Mouse (Mus musculus) hindbrain, embryonic 11.5 days (tissue): ENCODE measurements around the gene Senp1. TPM values are rescaled to one million over a fixed set of nuclear protein-coding genes. Genes with fewer than 3 reads are reported as not detected.
A peak's percentile ranks its signal among the peaks of the same experiment; 100 is the strongest.

Source experiments
- ATAC-seq: fragments of 200-750 bp; cut with Nextera tagmentation; 2 replicates; pipeline ENCODE4 v1.8.0; 2017; ENCODE audit warnings: mild to moderate bottlenecking, moderate TSS enrichment, moderate library complexity; ENCODE audit not compliant: low FRiP score
- DNase-seq: peaks from one replicate; pipeline ENCODE4 v3.0.0-alpha.2; 2015; ENCODE audit warnings: low spot score
- H3K27ac ChIP-seq: fragments of 300-500 bp; sonication (generic); 2 replicates; pipeline ENCODE4 v1.5.1; 2014; ENCODE audit warnings: mild to moderate bottlenecking, low read depth, low read length
- H3K27me3 ChIP-seq: fragments of 300-500 bp; sonication (generic); 2 replicates; pipeline ENCODE4 v1.6.1; 2014; ENCODE audit warnings: mild to moderate bottlenecking, low read length, moderate library complexity, mixed read lengths; ENCODE audit not compliant: control insufficient read depth, insufficient read depth
- H3K36me3 ChIP-seq: fragments of 300-500 bp; sonication (generic); 2 replicates; pipeline ENCODE4 v1.6.1; 2014; ENCODE audit warnings: mild to moderate bottlenecking, low read length, moderate library complexity, mixed read lengths; ENCODE audit not compliant: control insufficient read depth, insufficient read depth
- H3K4me1 ChIP-seq: fragments of 300-500 bp; sonication (generic); replicated peaks from 2 replicates; pipeline ENCODE4 v1.6.1; 2014; ENCODE audit warnings: low read length, mixed read lengths; ENCODE audit not compliant: control insufficient read depth, insufficient read depth
- H3K4me2 ChIP-seq: fragments of 300-500 bp; sonication (generic); replicated peaks from 2 replicates; pipeline ENCODE4 v1.6.1; 2014; ENCODE audit warnings: mild to moderate bottlenecking, low read depth, low read length
- H3K4me3 ChIP-seq: fragments of 300-500 bp; sonication (generic); 2 replicates; pipeline ENCODE4 v1.5.1; 2014; ENCODE audit warnings: low read depth, low read length
- H3K9ac ChIP-seq: fragments of 300-500 bp; sonication (generic); 2 replicates; pipeline ENCODE4 v1.6.1; 2014; ENCODE audit warnings: low read depth, low read length
- H3K9me3 ChIP-seq: fragments of 300-500 bp; sonication (generic); 2 replicates; pipeline ENCODE4 v1.6.1; 2016; ENCODE audit warnings: low read length; ENCODE audit not compliant: control insufficient read depth
- WGBS: fragments of 180-500 bp; shearing (Covaris S2); extraction: QIAGEN DNeasy Blood & Tissue Kit; methylation state at CpG from one replicate; pipeline ENCODE4 v1.1.7; 2014; 5-methylcytosine and 5-hydroxymethylcytosine counted together
- polyA plus RNA-seq: library from polyadenylated mRNA; unstranded; fragments of >200 nt; fragmentation: Nextera tagmentation; extraction: Ambion mirVana; gene quantifications from 2 replicates; pipeline ENCODE4 v1.2.1, GENCODE M21; 2014

The Senp1 gene
- polyA plus RNA-seq, 1 experiment from 2014 or later: 40.6 TPM

DNA sequence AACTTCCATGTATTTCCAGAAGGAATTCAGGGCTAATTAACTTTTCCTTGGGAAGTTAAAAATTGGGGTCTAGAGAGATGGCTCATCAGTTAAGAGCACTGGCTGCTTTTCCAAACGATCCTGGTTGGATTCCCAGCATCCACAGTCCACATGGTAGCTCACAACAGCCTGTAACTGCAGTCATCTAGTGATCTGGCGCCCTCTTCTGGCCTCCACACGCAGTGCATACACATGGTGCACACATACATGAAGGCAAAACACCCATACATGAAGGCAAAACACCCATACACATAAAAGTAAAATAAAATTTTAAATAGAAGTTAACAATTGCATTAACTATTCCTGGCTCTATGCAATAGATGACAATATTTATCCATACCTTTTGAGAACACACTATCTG, 3.4 kb upstream of the Senp1 start:
- Histone ChIP-seq H3K27me3 (no peaks in the 10 kb centered on the region), H3K27ac (no peak overlapping the region), H3K4me3 (no peak overlapping the region), H3K36me3 (no peaks in the 10 kb centered on the region), H3K9ac (no peak overlapping the region), H3K4me1 (peaks cover 1% of the 10 kb centered on the region; the same call in 1 of the 2 replicates), H3K9me3 (no peaks in the 10 kb centered on the region), H3K4me2 (no peak overlapping the region)
- peak; percentile 27 for DNase-seq
- ATAC-seq: no peak
- 57% methylated on average over 3 of the region's 3 CpGs for WGBS

GRCm38 (mm10) chr15:98094905-98095304, 1.4 kb upstream of the Senp1 start:
- Histone ChIP-seq H3K9me3 (no peaks in the 10 kb centered on the region), H3K4me2 (no peak overlapping the region), H3K4me1 (peaks cover 4% of the 10 kb centered on the region; the same call in 1 of the 2 replicates), H3K27me3 (no peaks in the 10 kb centered on the region), H3K27ac (no peak overlapping the region), H3K4me3 (no peak overlapping the region), H3K36me3 (no peaks in the 10 kb centered on the region), H3K9ac (no peak overlapping the region)
- 92% methylated on average over 12 of the region's 12 CpGs for WGBS
- ATAC-seq (no peak), DNase-seq (no peak)

DNA sequence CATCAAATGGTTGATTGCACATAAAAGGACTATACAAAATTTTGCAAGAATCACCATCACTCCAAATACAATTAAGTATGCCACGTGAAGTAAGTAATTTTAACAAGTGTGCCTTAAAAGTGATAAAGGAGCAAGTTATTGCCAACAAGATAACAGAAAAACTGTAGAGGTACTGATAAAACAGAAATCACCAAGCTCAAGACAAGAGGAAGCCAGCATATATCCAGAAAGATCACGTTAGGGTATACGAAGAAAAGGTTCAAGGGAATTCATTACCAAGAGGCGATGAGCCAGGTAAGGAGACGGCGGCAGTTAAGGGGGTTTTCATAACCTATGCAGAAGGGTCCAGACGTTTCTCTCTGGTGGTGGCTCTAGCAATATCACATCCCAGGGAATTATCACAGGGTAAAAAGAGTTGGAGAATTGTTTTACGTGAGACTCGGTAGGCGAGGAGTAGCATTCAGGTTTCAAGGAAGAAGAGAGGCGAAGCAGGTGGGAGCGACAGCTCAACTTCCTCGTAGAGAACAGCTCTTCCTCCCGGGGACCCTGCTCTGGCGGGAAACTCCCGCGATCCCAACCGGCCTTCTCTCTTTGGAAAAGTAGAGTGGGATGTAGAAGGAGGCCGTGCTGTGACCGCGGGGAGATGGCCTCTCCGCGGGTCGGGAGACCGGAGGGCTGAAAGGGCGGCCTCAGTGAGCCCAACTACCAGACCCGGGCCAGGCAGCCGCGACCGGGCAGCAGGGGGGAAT, 998 bp downstream of the Senp1 start, which contains the start of gene Pfkm:
Pfkm (plus strand) TSS at position 218 of the 749 bp plus-strand sequence.
- Histone ChIP-seq H3K9me3 (no peaks in the 10 kb centered on the region), H3K9ac (peak within 1 kb of the TSS; percentile 84), H3K4me3 (peak within 1 kb of the TSS; percentile 76), H3K4me1 (peaks cover 4% of the 10 kb centered on the region; the same call in 1 of the 2 replicates), H3K27me3 (no peaks in the 10 kb centered on the region), H3K36me3 (no peaks in the 10 kb centered on the region), H3K4me2 (peak within 1 kb of the TSS; percentile 65), H3K27ac (peak within 1 kb of the TSS; percentile 95)
- WGBS: under 1% methylated on average over 30 of the region's 30 CpGs
- ATAC-seq (peak; percentile 31; the same call in 1 of the 2 replicates), DNase-seq (peak; percentile 10)

- Histone ChIP-seq H3K36me3 (no peaks in the 10 kb centered on the region), H3K27me3 (no peaks in the 10 kb centered on the region)
- 33% methylated on average over 4 of the region's 4 CpGs for WGBS
Measured at GRCm38 (mm10) chr15:98091841-98092240, 1.7 kb downstream of the Senp1 start.

GRCm38 (mm10) chr15:98089421-98090183, 3.9 kb downstream of the Senp1 start:
- H3K9me3 ChIP-seq: no peaks in the 10 kb centered on the region
- DNase-seq (peak; percentile 46), ATAC-seq (no peak)
- WGBS: 80% methylated on average over 9 of the region's 9 CpGs
- no peaks in the 10 kb centered on the region for H3K27me3 ChIP-seq
- H3K27ac ChIP-seq: no peak overlapping the region
- no peak overlapping the region for H3K9ac ChIP-seq
- H3K4me2 ChIP-seq: no peak overlapping the region
- H3K4me3 ChIP-seq: no peak overlapping the region
- H3K4me1 ChIP-seq: peaks cover 4% of the 10 kb centered on the region; the same call in 1 of the 2 replicates
- no peaks in the 10 kb centered on the region for H3K36me3 ChIP-seq

More at GRCm38 (mm10) chr15:98091841-98092240, 1.7 kb downstream of the Senp1 start:
- Histone ChIP-seq H3K9ac (no peak overlapping the region), H3K4me2 (peak overlapping the region; percentile 65), H3K4me3 (peak overlapping the region; percentile 76), H3K9me3 (no peaks in the 10 kb centered on the region), H3K4me1 (peaks cover 4% of the 10 kb centered on the region; the same call in 1 of the 2 replicates), H3K27ac (no peak overlapping the region)
- no peak for ATAC-seq
- no peak for DNase-seq

DNA sequence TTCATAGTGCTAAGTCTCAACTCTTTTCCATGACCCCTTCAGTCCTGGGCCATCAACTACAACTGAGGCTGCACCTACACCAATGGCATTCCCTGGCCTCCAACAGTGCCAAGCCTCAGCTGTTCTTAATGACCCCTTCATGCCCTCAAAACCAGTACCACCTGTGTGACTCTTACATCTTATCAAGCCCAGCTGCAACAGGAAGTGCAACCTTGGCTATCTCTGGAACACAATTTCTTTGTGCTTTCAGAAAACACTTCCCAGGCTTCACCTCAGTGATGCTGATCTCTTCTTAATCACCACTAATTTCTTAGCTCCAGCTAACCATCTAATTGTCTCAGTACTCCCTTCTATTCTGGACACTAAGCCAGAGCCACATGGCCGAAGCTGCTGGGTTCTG, 4.7 kb downstream of the Senp1 start:
- H3K36me3 ChIP-seq: no peaks in the 10 kb centered on the region
- 86% methylated on average over 1 of the region's 1 CpGs for WGBS

GRCm38 (mm10) chr15:98076901-98077300, 16.6 kb downstream of the Senp1 start:
- Histone ChIP-seq H3K4me2 (no peak overlapping the region), H3K36me3 (no peaks in the 10 kb centered on the region), H3K9ac (no peak overlapping the region), H3K27me3 (no peaks in the 10 kb centered on the region), H3K4me1 (no peaks in the 10 kb centered on the region), H3K27ac (no peak overlapping the region), H3K4me3 (no peak overlapping the region), H3K9me3 (no peaks in the 10 kb centered on the region)
- WGBS: 95% methylated on average over 6 of the region's 6 CpGs
- no peak for ATAC-seq
- no peak for DNase-seq

More for the DNA sequence above, 4.7 kb downstream of the Senp1 start:
- Histone ChIP-seq H3K9me3 (no peaks in the 10 kb centered on the region), H3K27ac (no peak overlapping the region), H3K4me1 (peaks cover 4% of the 10 kb centered on the region; the same call in 1 of the 2 replicates), H3K4me2 (no peak overlapping the region), H3K4me3 (no peak overlapping the region), H3K9ac (no peak overlapping the region), H3K27me3 (no peaks in the 10 kb centered on the region)
- ATAC-seq: no peak
- DNase-seq: no peak

DNA sequence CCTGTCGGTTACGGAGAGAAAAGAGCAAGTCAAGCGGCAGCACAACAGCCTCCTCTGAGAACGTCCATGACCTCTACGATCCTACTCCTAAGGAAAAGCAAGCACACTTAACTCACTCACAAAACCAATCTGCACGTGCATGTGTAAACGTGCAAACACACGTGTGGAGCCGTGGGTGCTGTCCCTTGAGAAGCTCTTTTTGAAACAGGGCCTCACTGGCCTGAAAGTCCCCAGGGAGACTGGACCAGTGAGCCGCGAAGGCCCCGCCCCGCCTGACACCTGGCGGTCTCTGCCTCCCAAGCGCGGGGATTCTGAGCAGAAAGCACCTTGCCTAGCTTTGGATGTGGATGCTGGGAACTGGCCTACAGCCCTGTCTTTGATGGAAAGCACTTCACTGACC, 18.5 kb downstream of the Senp1 start:
- H3K9me3 ChIP-seq: no peaks in the 10 kb centered on the region
- H3K9ac ChIP-seq: no peak overlapping the region
- no peak overlapping the region for H3K4me3 ChIP-seq
- no peak for DNase-seq
- peaks cover 4% of the 10 kb centered on the region; the same call in 1 of the 2 replicates for H3K36me3 ChIP-seq
- no peak overlapping the region for H3K27ac ChIP-seq
- H3K27me3 ChIP-seq: no peaks in the 10 kb centered on the region
- 90% methylated on average over 16 of the region's 16 CpGs for WGBS
- no peak for ATAC-seq
- no peak overlapping the region for H3K4me2 ChIP-seq
- no peaks in the 10 kb centered on the region for H3K4me1 ChIP-seq
